Mouse (Mus musculus) stomach, postnatal 0 days (tissue): Measurements from ENCODE around the gene Sipa1l1. TPM values are rescaled to one million over a fixed set of nuclear protein-coding genes. Genes with fewer than 3 reads are reported as not detected.

Experiments used
- ATAC-seq: fragments of 200-750 bp; cut with Nextera tagmentation; 2 replicates; pipeline ENCODE4 v1.8.0; 2017; ENCODE audit not compliant: low FRiP score, low TSS enrichment
- DNase-seq: peaks from one replicate; pipeline ENCODE4 v3.0.0-alpha.2; 2016; ENCODE audit warnings: low spot score
- H3K27ac ChIP-seq: fragments of 300-500 bp; sonication (generic); replicated peaks from 2 replicates; pipeline ENCODE4 v1.5.1; 2014; ENCODE audit warnings: mild to moderate bottlenecking, control low read depth
- H3K27me3 ChIP-seq: fragments of 300-500 bp; sonication (generic); 2 replicates; pipeline ENCODE4 v1.6.1; 2014; ENCODE audit warnings: low read length; ENCODE audit not compliant: control insufficient read depth, insufficient read depth
- H3K36me3 ChIP-seq: fragments of 300-500 bp; sonication (generic); 2 replicates; pipeline ENCODE4 v1.6.1; 2014; ENCODE audit warnings: low read length, mixed read lengths; ENCODE audit not compliant: control insufficient read depth, insufficient read depth
- H3K4me1 ChIP-seq: fragments of 300-500 bp; sonication (generic); replicated peaks from 2 replicates; pipeline ENCODE4 v1.6.1; 2014; ENCODE audit warnings: antibody characterized with exemption; ENCODE audit not compliant: control insufficient read depth, insufficient read depth
- H3K4me2 ChIP-seq: fragments of 300-500 bp; sonication (generic); replicated peaks from 2 replicates; pipeline ENCODE4 v1.6.1; 2014; ENCODE audit warnings: low read depth, mild to moderate bottlenecking, control low read depth, moderate library complexity
- H3K4me3 ChIP-seq: fragments of 300-500 bp; sonication (generic); 2 replicates; pipeline ENCODE4 v1.5.1; 2014; ENCODE audit warnings: low read depth, low read length, control low read depth
- H3K9ac ChIP-seq: fragments of 300-500 bp; sonication (generic); 2 replicates; pipeline ENCODE4 v1.6.1; 2014; ENCODE audit warnings: mild to moderate bottlenecking, low read length, control low read depth, mixed read lengths
- H3K9me3 ChIP-seq: fragments of 300-500 bp; sonication (generic); 2 replicates; pipeline ENCODE4 v1.6.1; 2016; ENCODE audit warnings: low read length; ENCODE audit not compliant: control insufficient read depth
- CTCF ChIP-seq: IDR thresholded peaks from 2 replicates; pipeline ENCODE4 v1.5.1; 2016; ENCODE audit warnings: antibody characterized with exemption, low read depth, mild to moderate bottlenecking, moderate library complexity
- EP300 ChIP-seq: optimal IDR thresholded peaks from 2 replicates; pipeline ENCODE3; 2016; ENCODE audit warnings: antibody characterized with exemption
- whole genome bisulfite sequencing: fragments of 180-500 bp; shearing (Covaris S2); extraction: QIAGEN DNeasy Blood & Tissue Kit; methylation state at CpG from one replicate; pipeline ENCODE4 v1.1.7; 2014; 5-methylcytosine and 5-hydroxymethylcytosine counted together
- polyA plus RNA-seq: library from polyadenylated mRNA; unstranded; fragments of >200 nt; fragmentation: Nextera tagmentation; extraction: Ambion mirVana; gene quantifications from 2 replicates; pipeline ENCODE4 v1.2.1, GENCODE M21; 2015

Sipa1l1 gene
- polyA plus RNA-seq, 1 experiment from 2014 or later: 9.2 TPM

- WGBS: 44% methylated on average over 3 of the region's 3 CpGs
- DNase-seq: no peak
- no peaks in the 10 kb centered on the region for H3K36me3 ChIP-seq
Observed at GRCm38 (mm10) chr12:82320204-82320603, 151.1 kb downstream of the Sipa1l1 start.

GRCm38 (mm10) chr12:82321397-82321796 is 152.3 kb downstream of the Sipa1l1 start:
- Histone ChIP-seq H3K36me3 (no peaks in the 10 kb centered on the region), H3K4me1 (no peaks in the 10 kb centered on the region), H3K9ac (no peak overlapping the region), H3K4me3 (no peak overlapping the region), H3K27ac (no peak overlapping the region), H3K9me3 (no peaks in the 10 kb centered on the region), H3K4me2 (no peak overlapping the region), H3K27me3 (no peaks in the 10 kb centered on the region)
- 85% methylated on average over 8 of the region's 8 CpGs for WGBS
- DNase-seq: no peak
- no peak for TF ChIP-seq CTCF
- no peak for ATAC-seq

More at GRCm38 (mm10) chr12:82320204-82320603, 151.1 kb downstream of the Sipa1l1 start:
- no peak overlapping the region for H3K4me2 ChIP-seq
- no peaks in the 10 kb centered on the region for H3K9me3 ChIP-seq
- ATAC-seq: no peak
- no peak overlapping the region for H3K27ac ChIP-seq
- no peaks in the 10 kb centered on the region for H3K4me1 ChIP-seq
- H3K4me3 ChIP-seq: no peak overlapping the region
- H3K9ac ChIP-seq: no peak overlapping the region
- H3K27me3 ChIP-seq: no peaks in the 10 kb centered on the region
- TF ChIP-seq EP300 (no peak), CTCF (no peak)

- TF ChIP-seq CTCF: peak; percentile 48
- no peak for TF ChIP-seq EP300
- H3K4me2 ChIP-seq: no peak overlapping the region
- H3K36me3 ChIP-seq: no peaks in the 10 kb centered on the region
- no peak for DNase-seq
- H3K27ac ChIP-seq: no peak overlapping the region
- H3K4me1 ChIP-seq: no peaks in the 10 kb centered on the region
- no peaks in the 10 kb centered on the region for H3K9me3 ChIP-seq
- no peak for ATAC-seq
- H3K4me3 ChIP-seq: no peak overlapping the region
- 71% methylated on average over 2 of the region's 2 CpGs for WGBS
- H3K27me3 ChIP-seq: no peaks in the 10 kb centered on the region
- no peak overlapping the region for H3K9ac ChIP-seq
Observed at GRCm38 (mm10) chr12:82321855-82322254, 152.7 kb downstream of the Sipa1l1 start.

GRCm38 (mm10) chr12:82322759-82323451 is 153.8 kb downstream of the Sipa1l1 start:
- Histone ChIP-seq H3K4me2 (no peak overlapping the region), H3K4me3 (no peak overlapping the region), H3K9ac (no peak overlapping the region), H3K9me3 (no peaks in the 10 kb centered on the region), H3K27ac (no peak overlapping the region), H3K36me3 (no peaks in the 10 kb centered on the region), H3K27me3 (no peaks in the 10 kb centered on the region), H3K4me1 (no peaks in the 10 kb centered on the region)
- ATAC-seq (no peak), DNase-seq (no peak)
- WGBS: 59% methylated on average over 7 of the region's 7 CpGs
- TF ChIP-seq EP300: no peak
- TF ChIP-seq CTCF: no peak

GRCm38 (mm10) chr12:82324621-82325020 is 155.5 kb downstream of the Sipa1l1 start:
- WGBS: 94% methylated on average over 5 of the region's 5 CpGs

GRCm38 (mm10) chr12:82325502-82325901 is 156.4 kb downstream of the Sipa1l1 start:
- TF ChIP-seq EP300 (no peak), CTCF (no peak)
- H3K27me3 ChIP-seq: no peaks in the 10 kb centered on the region
- 78% methylated on average over 3 of the region's 3 CpGs for WGBS
- H3K9me3 ChIP-seq: no peaks in the 10 kb centered on the region
- peak; percentile 45; the same call in 1 of the 2 replicates for ATAC-seq
- no peak overlapping the region for H3K4me2 ChIP-seq
- no peaks in the 10 kb centered on the region for H3K4me1 ChIP-seq
- H3K4me3 ChIP-seq: no peak overlapping the region
- H3K36me3 ChIP-seq: no peaks in the 10 kb centered on the region
- H3K27ac ChIP-seq: no peak overlapping the region
- DNase-seq: no peak
- no peak overlapping the region for H3K9ac ChIP-seq

More at GRCm38 (mm10) chr12:82324621-82325020, 155.5 kb downstream of the Sipa1l1 start:
- Histone ChIP-seq H3K36me3 (no peaks in the 10 kb centered on the region), H3K9me3 (no peaks in the 10 kb centered on the region), H3K27me3 (no peaks in the 10 kb centered on the region), H3K27ac (no peak overlapping the region), H3K4me3 (no peak overlapping the region), H3K9ac (no peak overlapping the region), H3K4me1 (no peaks in the 10 kb centered on the region), H3K4me2 (no peak overlapping the region)
- DNase-seq (no peak), ATAC-seq (no peak)
- TF ChIP-seq CTCF (no peak), EP300 (no peak)
